Mouse (Mus musculus): Measurements from ENCODE around the gene Gm21409.
"Not testable (repeated sequence)": the region's sequence is repeated elsewhere in the genome, so short reads cannot be mapped to it uniquely, and the experiment has no call there.

The Gm21409 gene

GRCm38 (mm10) chrY:84746385-84746784 lies at the start of gene Gm21409:
TSS of gene Gm21409 (plus strand) at chrY:84746685.
- in situ Hi-C loops (cut with MboI; ENCODE audit: unreplicated experiment in 2 of 2), result not testable (repeated sequence)
